Mouse (Mus musculus): ENCODE measurements around the gene Gan.

Gan gene

GRCm38 (mm10) chr8:117157769-117158091 lies 205 bp upstream of the Gan start:
- DNase-seq (ENCODE audit: low spot score in 2 of 2) = peak; percentile 97 to 99

- DNase-seq (ENCODE audit: low spot score in 2 of 2) = no peak
Measured at GRCm38 (mm10) chr8:117159031-117159430, 1.1 kb downstream of the Gan start.

GRCm38 (mm10) chr8:117164912-117165311 lies 7.0 kb downstream of the Gan start:
- no peak for DNase-seq (ENCODE audit: low spot score in 2 of 2)

GRCm38 (mm10) chr8:117165542-117165941 lies 7.6 kb downstream of the Gan start:
- DNase-seq (ENCODE audit: low spot score in 2 of 2) = no peak

- DNase-seq (ENCODE audit: low spot score in 2 of 2) = no peak
Measured at GRCm38 (mm10) chr8:117166515-117166914, 8.6 kb downstream of the Gan start.

GRCm38 (mm10) chr8:117167243-117167883 lies 9.4 kb downstream of the Gan start:
- no peak for DNase-seq (ENCODE audit: low spot score in 2 of 2)

GRCm38 (mm10) chr8:117168378-117168777 lies 10.4 kb downstream of the Gan start:
- no peak for DNase-seq (ENCODE audit: low spot score in 2 of 2)

- DNase-seq (ENCODE audit: low spot score in 2 of 2) = no peak
Measured at GRCm38 (mm10) chr8:117171826-117172225, 13.9 kb downstream of the Gan start.

GRCm38 (mm10) chr8:117172904-117173303 lies 15.0 kb downstream of the Gan start:
- DNase-seq (ENCODE audit: low spot score in 2 of 2) = no peak

- DNase-seq (ENCODE audit: low spot score in 2 of 2) = no peak
Measured at GRCm38 (mm10) chr8:117173690-117174089, 15.8 kb downstream of the Gan start.

GRCm38 (mm10) chr8:117174536-117174935 lies 16.6 kb downstream of the Gan start:
- DNase-seq (ENCODE audit: low spot score in 2 of 2) = no peak

GRCm38 (mm10) chr8:117176308-117176707 lies 18.4 kb downstream of the Gan start:
- DNase-seq (ENCODE audit: low spot score in 2 of 2) = no peak

- DNase-seq (ENCODE audit: low spot score in 2 of 2) = no peak
Measured at GRCm38 (mm10) chr8:117177236-117177635, 19.3 kb downstream of the Gan start.

- no peak for DNase-seq (ENCODE audit: low spot score in 2 of 2)
Measured at GRCm38 (mm10) chr8:117178039-117178438, 20.1 kb downstream of the Gan start.

GRCm38 (mm10) chr8:117178676-117179075 lies 20.7 kb downstream of the Gan start:
- no peak for DNase-seq (ENCODE audit: low spot score in 2 of 2)

GRCm38 (mm10) chr8:117182746-117183145 lies 24.8 kb downstream of the Gan start:
- no peak for DNase-seq (ENCODE audit: low spot score in 2 of 2)

GRCm38 (mm10) chr8:117183664-117184377 lies 25.9 kb downstream of the Gan start:
- DNase-seq (ENCODE audit: low spot score in 2 of 2) = no peak

- DNase-seq (ENCODE audit: low spot score in 2 of 2) = no peak
Measured at GRCm38 (mm10) chr8:117194355-117194754, 36.4 kb downstream of the Gan start.

- peak in 1 of 2 experiments; percentile 37 for DNase-seq (ENCODE audit: low spot score in 2 of 2)
Measured at GRCm38 (mm10) chr8:117196593-117196992, 38.7 kb downstream of the Gan start.

- no peak for DNase-seq (ENCODE audit: low spot score in 2 of 2)
Measured at GRCm38 (mm10) chr8:117197551-117197950, 39.6 kb downstream of the Gan start.

GRCm38 (mm10) chr8:117198141-117198935 lies 40.4 kb downstream of the Gan start:
- peak; percentile 84 to 86 for DNase-seq (ENCODE audit: low spot score in 2 of 2)

- peak; percentile 25 to 72 for DNase-seq (ENCODE audit: low spot score in 2 of 2)
Measured at GRCm38 (mm10) chr8:117199658-117200057, 41.7 kb downstream of the Gan start.

GRCm38 (mm10) chr8:117200346-117200745 lies 42.4 kb downstream of the Gan start:
- DNase-seq (ENCODE audit: low spot score in 2 of 2) = peak; percentile 26 to 73

Data from spleen, postnatal 4 days (tissue).